Mouse (Mus musculus) liver, embryonic 13.5 days (tissue): ENCODE data around the gene Itgb8. TPM values are rescaled to one million over a fixed set of nuclear protein-coding genes. Genes with fewer than 3 reads are reported as not detected.

Experiments used
- ATAC-seq: fragments of 200-750 bp; cut with Nextera tagmentation; 2 replicates; pipeline ENCODE4 v1.8.0; 2017; ENCODE audit warnings: low read depth, mild to moderate bottlenecking, moderate number of reproducible peaks, moderate library complexity
- DNase-seq: peaks from one replicate; pipeline ENCODE4 v3.0.0; 2022
- H3K27ac ChIP-seq: fragments of 300-500 bp; sonication (generic); 2 replicates; pipeline ENCODE4 v1.5.1; 2015; ENCODE audit warnings: moderate library complexity, mild to moderate bottlenecking, inconsistent platforms
- H3K27me3 ChIP-seq: fragments of 300-500 bp; sonication (generic); 2 replicates; pipeline ENCODE4 v1.6.1; 2015; ENCODE audit warnings: mild to moderate bottlenecking, inconsistent platforms
- H3K36me3 ChIP-seq: fragments of 300-500 bp; sonication (generic); 2 replicates; pipeline ENCODE4 v1.6.1; 2015; ENCODE audit warnings: mild to moderate bottlenecking, inconsistent platforms
- H3K4me1 ChIP-seq: fragments of 300-500 bp; sonication (generic); replicated peaks from 2 replicates; pipeline ENCODE4 v1.6.1; 2015; ENCODE audit warnings: inconsistent platforms
- H3K4me2 ChIP-seq: fragments of 300-500 bp; sonication (generic); 2 replicates; pipeline ENCODE4 v1.6.1; 2015; ENCODE audit warnings: inconsistent platforms, mild to moderate bottlenecking, moderate library complexity
- H3K4me3 ChIP-seq: fragments of 300-500 bp; sonication (generic); replicated peaks from 2 replicates; pipeline ENCODE4 v1.5.1; 2015; ENCODE audit warnings: mild to moderate bottlenecking, inconsistent platforms
- H3K9ac ChIP-seq: fragments of 300-500 bp; sonication (generic); 2 replicates; pipeline ENCODE4 v1.6.1; 2015; ENCODE audit warnings: mild to moderate bottlenecking, inconsistent platforms
- H3K9me3 ChIP-seq: fragments of 300-500 bp; sonication (generic); replicated peaks from 2 replicates; pipeline ENCODE4 v1.6.1; 2016; ENCODE audit warnings: inconsistent platforms
- WGBS: fragments of 180-500 bp; shearing (Covaris S2); methylation state at CpG from one replicate; pipeline ENCODE4 v1.1.7; 2015; ENCODE audit not compliant: insufficient replicate concordance; 5-methylcytosine and 5-hydroxymethylcytosine counted together
- polyA plus RNA-seq: library from polyadenylated mRNA; unstranded; fragments of >200 nt; fragmentation: Nextera tagmentation; extraction: Ambion mirVana; gene quantifications from 2 replicates; pipeline ENCODE4 v1.2.1, GENCODE M21; 2015

Itgb8 gene
- 0.12 and 0.14 TPM in 2 replicates for polyA plus RNA-seq

DNA sequence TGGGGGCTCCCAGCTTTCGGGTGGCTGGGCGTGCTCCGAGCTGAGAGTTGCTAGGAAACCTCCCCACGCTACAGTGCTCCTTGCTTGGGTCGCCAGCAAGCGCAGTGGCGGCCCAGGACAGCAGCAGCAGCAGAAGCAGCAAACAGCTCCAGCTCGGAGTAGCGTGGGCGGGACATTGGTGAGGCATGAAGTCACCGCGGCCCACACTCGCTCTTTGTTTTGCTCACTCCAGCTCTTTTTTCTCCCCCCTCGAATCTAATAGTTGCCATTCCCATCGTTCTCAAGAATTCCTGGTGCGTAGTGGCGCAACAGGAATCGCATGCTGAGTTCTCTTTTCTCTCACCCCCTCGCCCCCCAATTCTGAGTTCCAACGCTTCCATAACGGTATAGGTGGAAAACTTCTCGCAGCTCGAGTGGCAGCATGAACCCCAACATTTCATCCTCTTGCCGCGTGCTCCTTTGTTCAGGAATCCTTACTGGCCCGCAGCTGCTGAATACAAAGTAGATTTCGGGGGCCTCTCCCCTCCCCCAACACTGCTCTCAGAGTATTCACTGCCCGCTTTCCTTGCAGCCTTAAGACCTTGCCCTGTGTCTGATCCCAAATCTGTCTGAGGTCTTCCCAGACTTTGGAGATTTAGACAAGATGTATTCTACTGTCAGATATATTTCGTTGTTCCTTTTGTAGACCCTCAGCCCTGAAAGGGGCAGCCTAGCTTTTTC lies at the start of gene Itgb8:
TSS of gene Itgb8 (minus strand) at position 107 of the 720 bp plus-strand sequence.
- H3K9ac ChIP-seq, result no peak within 1 kb of the TSS
- peak within 1 kb of the TSS; percentile 42 for H3K4me3 ChIP-seq
- no peak within 1 kb of the TSS for H3K27ac ChIP-seq
- H3K27me3 ChIP-seq, result peaks cover 33% of the 10 kb centered on the region
- no peaks in the 10 kb centered on the region for H3K9me3 ChIP-seq
- ATAC-seq, result peak; percentile 54
- peak within 1 kb of the TSS; percentile 64 for H3K4me2 ChIP-seq
- no peaks in the 10 kb centered on the region for H3K36me3 ChIP-seq
- WGBS, result 2% methylated on average over 29 of the region's 29 CpGs
- DNase-seq, result no peak
- H3K4me1 ChIP-seq, result no peaks in the 10 kb centered on the region; the same call in 1 of the 2 replicates

DNA sequence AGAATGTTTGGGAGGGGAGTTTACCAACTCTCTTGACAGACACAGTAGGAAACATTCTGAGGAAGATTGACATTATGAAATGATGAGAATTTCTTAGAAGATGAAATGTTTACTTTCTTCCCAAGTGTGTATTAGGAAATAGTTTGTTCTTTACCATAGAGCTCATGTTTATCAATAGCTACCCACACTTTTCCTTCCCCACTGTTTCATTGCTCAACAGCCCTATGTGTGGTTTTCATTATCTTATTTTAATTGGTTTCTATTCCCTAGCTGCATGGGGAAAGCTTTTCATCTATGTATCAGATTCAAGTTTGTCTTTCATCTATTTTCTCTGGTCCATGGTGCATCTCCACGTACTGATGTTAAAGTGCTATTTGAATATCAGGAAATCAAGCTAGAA lies 37.7 kb upstream of the Itgb8 start:
- Histone ChIP-seq H3K36me3 (no peaks in the 10 kb centered on the region), H3K4me1 (no peaks in the 10 kb centered on the region), H3K27ac (no peak overlapping the region), H3K9me3 (no peaks in the 10 kb centered on the region), H3K9ac (no peak overlapping the region), H3K4me2 (no peak overlapping the region), H3K27me3 (no peaks in the 10 kb centered on the region), H3K4me3 (no peak overlapping the region)
- WGBS, result 57% methylated on average over 1 of the region's 1 CpGs
- no peak for DNase-seq
- ATAC-seq, result no peak

DNA sequence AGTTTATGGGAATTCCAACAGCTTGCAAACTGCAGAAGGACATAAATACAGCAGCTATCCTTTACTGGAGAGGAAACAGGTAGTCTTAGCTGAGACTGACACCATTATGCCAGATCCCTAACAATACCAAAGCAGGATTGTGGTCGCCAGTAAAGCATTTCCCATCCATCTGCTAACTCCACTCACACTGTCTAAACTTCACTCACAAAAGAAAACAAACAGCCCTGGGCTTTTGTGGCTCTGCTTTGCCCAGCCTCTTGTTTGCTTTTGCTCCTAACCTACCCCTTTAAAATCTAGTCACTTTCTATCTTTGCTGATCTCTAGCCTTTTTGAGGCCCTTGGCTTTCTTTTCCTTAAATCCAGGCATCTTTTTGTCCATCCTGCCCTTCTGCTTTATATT lies 35.0 kb upstream of the Itgb8 start:
- ATAC-seq, result no peak
- H3K27ac ChIP-seq, result no peak overlapping the region
- H3K4me3 ChIP-seq, result no peak overlapping the region
- 16% methylated on average over 1 of the region's 1 CpGs for WGBS
- H3K9me3 ChIP-seq, result no peaks in the 10 kb centered on the region
- no peaks in the 10 kb centered on the region for H3K4me1 ChIP-seq
- no peaks in the 10 kb centered on the region for H3K27me3 ChIP-seq
- no peaks in the 10 kb centered on the region for H3K36me3 ChIP-seq
- H3K4me2 ChIP-seq, result no peak overlapping the region
- DNase-seq, result no peak
- no peak overlapping the region for H3K9ac ChIP-seq

DNA sequence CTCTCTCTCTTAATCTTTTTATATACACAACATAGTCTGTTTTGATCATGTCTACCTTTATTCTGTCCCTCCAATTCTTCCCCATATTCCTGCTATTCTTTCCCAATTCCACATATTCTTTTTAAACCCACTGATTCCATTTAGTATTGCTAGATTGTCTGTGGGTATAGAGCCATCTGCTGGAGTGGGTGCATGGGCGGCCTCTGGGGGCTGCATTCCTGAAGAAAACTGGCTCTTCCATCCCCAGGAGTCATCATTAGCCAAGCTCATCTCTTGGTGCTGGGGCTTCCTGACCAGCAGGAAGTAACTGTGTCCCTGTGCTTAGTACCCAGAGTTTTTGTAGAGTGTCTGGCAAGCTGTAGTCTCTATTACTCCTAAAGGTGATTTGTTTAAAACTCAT lies 33.4 kb upstream of the Itgb8 start:
- no peak overlapping the region for H3K4me3 ChIP-seq
- no peak overlapping the region for H3K9ac ChIP-seq
- DNase-seq, result no peak
- no peaks in the 10 kb centered on the region for H3K27me3 ChIP-seq
- H3K4me1 ChIP-seq, result no peaks in the 10 kb centered on the region
- no peak overlapping the region for H3K27ac ChIP-seq
- no peak for ATAC-seq
- no peak overlapping the region for H3K4me2 ChIP-seq
- H3K36me3 ChIP-seq, result no peaks in the 10 kb centered on the region
- H3K9me3 ChIP-seq, result no peaks in the 10 kb centered on the region
- WGBS, result 64% methylated on average over 1 of the region's 1 CpGs

DNA sequence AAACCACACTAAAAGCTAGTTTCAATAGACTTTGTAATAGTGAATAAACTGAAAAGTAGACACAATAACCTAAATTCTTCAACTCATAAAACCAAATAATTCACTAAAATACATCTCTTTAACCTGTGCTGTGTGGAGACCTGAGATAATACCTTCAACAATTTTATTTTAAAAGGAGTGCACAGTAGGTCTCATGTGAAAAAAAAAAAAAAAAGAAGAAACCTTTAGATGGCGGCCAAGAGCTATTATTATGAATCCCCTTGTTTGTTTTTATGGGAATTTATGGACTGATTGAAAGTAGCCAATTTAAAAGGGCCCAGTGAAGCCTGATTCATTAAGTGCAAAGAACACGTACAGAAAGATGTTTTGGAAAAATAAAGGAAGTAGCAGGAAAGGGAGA lies 31.4 kb upstream of the Itgb8 start:
- Histone ChIP-seq H3K4me2 (no peak overlapping the region), H3K4me3 (no peak overlapping the region), H3K9me3 (no peaks in the 10 kb centered on the region), H3K36me3 (no peaks in the 10 kb centered on the region), H3K4me1 (no peaks in the 10 kb centered on the region), H3K27ac (no peak overlapping the region), H3K9ac (no peak overlapping the region), H3K27me3 (no peaks in the 10 kb centered on the region)
- DNase-seq, result no peak
- no peak for ATAC-seq
- WGBS, result 60% methylated on average over 2 of the region's 2 CpGs

DNA sequence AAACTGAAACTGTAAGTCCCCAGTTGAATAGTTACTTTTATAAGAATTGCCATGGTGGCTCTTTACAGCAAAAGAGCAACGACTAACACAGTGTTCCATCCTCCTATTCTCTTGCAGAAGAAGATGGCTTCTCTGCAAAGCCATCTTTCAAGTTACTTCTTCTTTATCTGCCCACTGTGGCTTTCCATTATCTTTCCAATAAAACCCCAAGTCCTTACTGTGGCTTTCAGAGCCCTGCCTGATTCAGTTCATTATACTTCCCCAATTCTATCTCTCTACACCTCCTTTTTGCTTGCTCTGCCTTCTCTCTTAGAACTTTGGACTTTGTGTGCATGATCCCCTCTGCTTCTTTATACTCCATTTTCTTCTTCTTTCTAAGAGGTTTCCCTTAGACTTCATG lies 30.1 kb upstream of the Itgb8 start:
- Histone ChIP-seq H3K4me1 (no peaks in the 10 kb centered on the region), H3K27ac (no peak overlapping the region), H3K4me2 (no peak overlapping the region), H3K27me3 (no peaks in the 10 kb centered on the region), H3K36me3 (no peaks in the 10 kb centered on the region), H3K9me3 (no peaks in the 10 kb centered on the region), H3K9ac (no peak overlapping the region), H3K4me3 (no peak overlapping the region)
- ATAC-seq (no peak), DNase-seq (no peak)
- WGBS, result 26% methylated on average over 1 of the region's 1 CpGs

DNA sequence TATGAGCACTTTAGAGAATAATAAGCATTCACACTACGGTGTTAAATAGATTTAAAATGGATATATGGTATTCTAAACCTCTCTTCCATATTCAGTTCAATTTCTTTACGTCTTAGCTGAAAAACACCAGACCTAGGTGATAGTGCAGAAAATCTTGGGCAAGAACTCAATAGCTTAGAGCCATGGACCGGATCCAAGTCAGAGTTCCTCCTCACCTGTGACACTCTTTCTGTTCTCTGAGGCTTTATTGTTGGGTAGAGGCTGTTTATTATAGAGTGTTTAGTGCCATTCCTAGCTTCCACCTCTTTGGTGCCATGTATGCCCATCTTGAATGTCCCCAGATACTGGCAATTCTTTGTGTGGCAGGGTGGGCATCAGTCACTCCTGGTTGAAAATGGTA lies 25.9 kb upstream of the Itgb8 start:
- H3K9ac ChIP-seq, result no peak overlapping the region
- no peaks in the 10 kb centered on the region for H3K9me3 ChIP-seq
- H3K27me3 ChIP-seq, result no peaks in the 10 kb centered on the region
- no peaks in the 10 kb centered on the region for H3K4me1 ChIP-seq
- 64% methylated on average over 3 of the region's 3 CpGs for WGBS
- no peak overlapping the region for H3K27ac ChIP-seq
- ATAC-seq, result no peak
- H3K4me3 ChIP-seq, result no peak overlapping the region
- H3K36me3 ChIP-seq, result no peaks in the 10 kb centered on the region
- no peak for DNase-seq
- H3K4me2 ChIP-seq, result no peak overlapping the region

DNA sequence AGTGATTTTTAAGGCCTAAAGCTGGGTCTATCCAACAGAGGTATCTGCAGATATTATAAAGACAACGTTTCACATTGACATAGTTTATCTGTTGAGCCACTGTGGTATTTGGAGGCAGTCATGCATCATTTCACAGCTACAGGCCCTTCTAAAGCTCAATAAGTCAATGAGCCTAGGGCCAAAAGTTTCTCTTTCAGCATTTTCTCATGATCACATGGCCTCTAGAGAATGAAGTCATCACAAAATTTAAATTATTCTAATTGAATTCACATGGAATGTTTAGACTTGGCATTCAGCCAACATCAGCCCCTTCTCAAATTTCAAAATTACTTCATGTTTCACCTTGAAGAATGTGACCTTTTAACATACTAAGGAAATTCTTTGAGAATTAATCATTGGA lies 10.0 kb upstream of the Itgb8 start:
- no peaks in the 10 kb centered on the region for H3K9me3 ChIP-seq
- H3K36me3 ChIP-seq, result no peaks in the 10 kb centered on the region
- no peaks in the 10 kb centered on the region for H3K4me1 ChIP-seq
- no peak overlapping the region for H3K4me3 ChIP-seq
- H3K27ac ChIP-seq, result no peak overlapping the region
- H3K27me3 ChIP-seq, result no peaks in the 10 kb centered on the region
- H3K4me2 ChIP-seq, result no peak overlapping the region
- no peak overlapping the region for H3K9ac ChIP-seq
- ATAC-seq (no peak), DNase-seq (no peak)
- WGBS, result 44% methylated on average over 1 of the region's 1 CpGs

DNA sequence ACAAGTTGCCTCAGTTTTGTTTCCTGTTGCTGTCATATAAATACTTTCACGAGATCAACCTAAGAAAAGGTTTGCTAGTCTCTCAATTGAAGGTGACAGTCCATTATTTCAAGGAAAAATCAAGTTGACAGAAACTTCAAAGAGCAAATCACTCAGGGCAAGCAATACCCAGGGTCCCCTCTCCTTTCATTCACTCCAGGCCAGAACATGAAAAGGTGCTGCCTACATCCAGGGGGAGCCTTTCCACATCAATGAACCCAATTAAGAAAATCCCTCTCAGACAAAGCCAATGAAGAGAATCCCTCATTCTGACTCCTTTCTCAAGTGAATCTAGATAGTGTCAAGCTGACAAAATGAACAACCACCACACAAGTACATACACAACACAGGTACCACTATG lies 2.5 kb upstream of the Itgb8 start:
- ATAC-seq, result no peak
- H3K9me3 ChIP-seq, result no peaks in the 10 kb centered on the region

DNA sequence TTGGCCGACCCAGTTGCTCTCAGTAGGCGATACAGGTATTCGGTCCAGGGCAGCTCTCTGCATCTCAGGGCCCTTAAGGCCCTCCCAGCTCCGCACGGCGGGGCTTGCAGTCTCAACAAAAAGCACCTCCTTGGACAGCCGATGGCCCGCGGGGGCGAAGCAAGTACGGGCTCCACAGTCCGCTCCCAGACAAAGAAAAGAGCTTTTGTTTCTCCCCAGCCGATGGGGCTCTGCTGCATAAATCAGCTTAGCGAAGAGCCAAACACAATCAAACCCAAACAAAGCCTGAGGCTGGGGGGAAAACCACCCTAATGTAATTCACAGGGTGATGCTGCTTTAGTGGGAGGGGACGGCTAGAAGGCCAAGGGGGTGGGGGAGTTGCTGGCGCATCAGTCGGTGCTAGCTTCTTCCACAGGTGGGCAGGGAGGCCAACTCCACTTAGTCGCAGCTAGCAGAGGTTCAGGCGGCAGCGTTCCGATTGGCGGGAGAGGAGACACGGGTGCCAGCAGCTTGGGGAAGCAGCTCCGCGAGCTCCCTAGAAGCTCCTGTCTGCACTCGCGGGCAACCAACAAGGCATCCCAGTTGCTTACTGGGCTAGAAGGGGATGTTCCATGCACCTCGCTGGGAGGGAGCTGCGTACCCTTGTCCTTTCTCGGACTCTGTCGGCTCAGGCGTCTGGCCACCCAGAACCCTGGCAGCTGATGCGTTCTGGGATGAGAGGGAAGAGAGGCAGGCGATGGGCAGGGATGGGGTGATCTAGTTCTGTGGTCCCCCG lies 494 bp downstream of the Itgb8 start:
- ATAC-seq (peak; percentile 43), DNase-seq (no peak)
- Histone ChIP-seq H3K4me3 (peak overlapping the region; percentile 42), H3K4me1 (no peaks in the 10 kb centered on the region; the same call in 1 of the 2 replicates), H3K9ac (no peak overlapping the region), H3K9me3 (no peaks in the 10 kb centered on the region), H3K36me3 (no peaks in the 10 kb centered on the region), H3K27ac (no peak overlapping the region), H3K4me2 (peak overlapping the region; percentile 64), H3K27me3 (peaks cover 33% of the 10 kb centered on the region)
- WGBS, result 2% methylated on average over 35 of the region's 35 CpGs

More for the DNA sequence above, 2.5 kb upstream of the Itgb8 start:
- H3K4me3 ChIP-seq, result no peak overlapping the region
- peaks cover 30% of the 10 kb centered on the region for H3K27me3 ChIP-seq
- H3K9ac ChIP-seq, result no peak overlapping the region
- H3K36me3 ChIP-seq, result no peaks in the 10 kb centered on the region
- no peak overlapping the region for H3K27ac ChIP-seq
- no peak overlapping the region for H3K4me2 ChIP-seq
- WGBS, result 38% methylated on average over 1 of the region's 1 CpGs
- H3K4me1 ChIP-seq, result no peaks in the 10 kb centered on the region; the same call in 1 of the 2 replicates
- no peak for DNase-seq

DNA sequence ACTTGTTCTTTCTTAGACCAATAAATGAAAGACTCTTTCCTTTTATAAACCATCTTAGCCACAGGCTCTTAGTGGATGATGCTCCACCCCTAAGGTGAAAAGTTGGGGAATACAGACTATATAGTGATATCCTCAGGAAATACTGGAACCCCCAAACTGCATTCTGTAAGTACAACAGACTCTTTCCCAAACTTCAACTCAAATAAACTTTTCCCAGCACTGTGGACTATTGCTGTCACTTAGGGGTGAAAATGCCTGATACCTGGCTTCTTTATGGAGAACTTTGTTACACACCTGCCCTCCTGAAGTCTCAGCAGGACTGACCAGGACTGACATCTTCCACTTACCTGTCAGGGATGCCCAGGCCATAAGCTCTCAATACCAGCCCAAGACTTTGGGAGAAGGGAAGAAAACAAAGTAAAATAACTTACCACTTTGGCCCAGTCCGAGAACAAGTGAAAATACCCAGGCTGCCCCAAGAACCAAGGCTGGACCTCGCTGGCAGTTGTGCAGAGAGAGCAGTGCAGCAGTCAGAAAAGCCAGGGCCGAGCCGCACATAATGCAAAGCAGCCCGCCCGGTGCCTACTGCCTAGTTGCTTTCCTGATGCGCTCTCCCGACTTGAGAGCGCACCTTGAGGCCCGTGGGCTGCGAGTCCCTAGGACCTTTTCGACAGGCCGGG lies 1.2 kb downstream of the Itgb8 start:
- Histone ChIP-seq H3K4me2 (peak overlapping the region; percentile 64), H3K9me3 (no peaks in the 10 kb centered on the region), H3K27me3 (peaks cover 33% of the 10 kb centered on the region), H3K36me3 (no peaks in the 10 kb centered on the region), H3K9ac (no peak overlapping the region), H3K4me1 (no peaks in the 10 kb centered on the region; the same call in 1 of the 2 replicates), H3K4me3 (peak overlapping the region; percentile 42), H3K27ac (no peak overlapping the region)
- no peak for ATAC-seq
- WGBS, result 4% methylated on average over 13 of the region's 13 CpGs
- no peak for DNase-seq
